Mouse (Mus musculus) induced T-regulatory cell, adult 2 months (primary cell): ENCODE measurements around the gene Fgf18.

Source experiments
- DNase-seq: peaks from one replicate; pipeline ENCODE4 v3.0.0-alpha.2; 2012; ENCODE audit warnings: low read depth

Fgf18 gene

GRCm38 (mm10) chr11:33150364-33150763 lies 3.2 kb upstream of the Fgf18 start:
- DNase-seq, result no peak

DNA sequence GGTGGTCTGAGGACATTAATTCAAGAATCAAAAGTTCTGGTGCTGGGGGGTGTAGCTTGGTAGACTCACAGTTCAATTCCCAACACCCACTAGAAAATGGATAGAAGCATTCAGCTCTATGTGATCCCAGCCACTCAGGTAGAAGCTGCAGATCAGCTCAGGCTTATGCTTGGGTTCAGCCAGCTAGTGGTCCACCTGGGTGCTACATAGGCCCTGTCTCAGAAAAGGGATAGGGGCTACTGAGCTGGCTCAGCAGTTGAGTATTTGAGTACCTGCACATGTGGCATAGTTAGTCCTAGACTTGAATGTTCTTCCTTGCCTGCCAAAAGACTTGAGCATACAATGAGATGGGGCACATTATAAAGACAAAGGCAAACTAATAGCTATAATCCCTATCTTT lies 2.3 kb upstream of the Fgf18 start:
- no peak for DNase-seq

- DNase-seq, result no peak
Measured at GRCm38 (mm10) chr11:33149088-33149436, 1.9 kb upstream of the Fgf18 start.

- DNase-seq, result peak; percentile 87
Measured at GRCm38 (mm10) chr11:33148338-33149087, 1.3 kb upstream of the Fgf18 start.

DNA sequence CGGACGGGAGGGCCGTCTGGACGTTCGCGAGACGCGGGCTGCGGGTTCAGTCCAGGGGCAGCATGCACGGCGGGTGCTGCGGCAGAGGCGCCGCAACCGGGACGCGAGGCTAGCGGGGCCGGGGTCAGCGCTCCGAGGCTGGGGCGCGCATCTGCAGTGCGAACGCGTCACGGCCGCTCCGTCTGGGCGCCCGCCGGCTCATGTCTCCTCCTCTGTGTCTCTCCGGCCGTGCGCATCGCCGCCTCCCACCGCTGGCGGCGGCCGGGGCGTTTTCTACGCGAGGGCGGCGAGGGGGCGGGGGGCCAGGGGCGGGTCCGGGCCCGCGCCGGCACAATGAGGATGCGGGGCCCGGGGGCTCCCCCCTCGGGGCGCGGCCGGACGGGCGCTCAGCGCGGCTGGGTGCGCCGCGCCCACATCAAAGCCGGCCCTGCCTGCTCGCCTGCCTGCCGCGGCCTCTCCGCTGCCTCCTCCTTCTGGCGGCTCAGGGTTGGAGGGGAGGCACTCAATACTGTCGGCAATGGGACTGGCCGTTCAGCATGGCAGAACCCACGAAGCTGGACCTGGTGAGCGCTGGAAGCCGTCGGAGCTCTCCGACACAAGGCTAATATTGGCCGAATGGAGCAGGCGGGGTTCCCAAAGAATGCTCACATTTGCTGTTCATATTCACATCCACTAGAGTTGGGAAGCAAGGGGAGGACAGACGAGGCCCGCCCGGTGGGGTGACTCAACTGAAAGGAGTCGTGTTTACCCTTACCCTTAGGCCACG lies 555 bp upstream of the Fgf18 start:
- DNase-seq, result peak; percentile 73

DNA sequence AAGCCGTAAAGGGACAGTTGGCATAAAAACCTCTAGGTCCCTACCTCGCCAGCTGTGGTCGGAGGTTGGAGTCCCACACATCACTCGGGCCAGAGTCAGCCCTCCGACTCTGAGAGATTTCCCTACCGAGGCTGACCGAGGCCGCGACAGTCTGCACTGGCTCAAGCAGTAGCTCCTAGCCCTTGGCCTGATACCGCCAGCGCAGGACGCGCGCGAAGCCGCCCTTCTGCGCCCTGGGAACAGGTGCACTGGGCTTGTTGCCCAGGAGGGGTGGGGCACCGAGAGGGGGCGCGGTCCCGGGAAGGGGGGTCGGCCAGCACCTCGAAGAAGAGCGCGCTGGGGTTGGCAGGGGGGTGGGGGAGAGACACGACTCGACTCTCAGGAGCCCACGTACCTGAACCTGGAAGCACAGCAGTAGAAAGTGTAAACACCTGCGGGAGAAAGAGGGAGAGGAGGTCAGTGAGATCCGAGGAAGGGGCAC lies 509 bp downstream of the Fgf18 start:
- DNase-seq, result peak; percentile 35

DNA sequence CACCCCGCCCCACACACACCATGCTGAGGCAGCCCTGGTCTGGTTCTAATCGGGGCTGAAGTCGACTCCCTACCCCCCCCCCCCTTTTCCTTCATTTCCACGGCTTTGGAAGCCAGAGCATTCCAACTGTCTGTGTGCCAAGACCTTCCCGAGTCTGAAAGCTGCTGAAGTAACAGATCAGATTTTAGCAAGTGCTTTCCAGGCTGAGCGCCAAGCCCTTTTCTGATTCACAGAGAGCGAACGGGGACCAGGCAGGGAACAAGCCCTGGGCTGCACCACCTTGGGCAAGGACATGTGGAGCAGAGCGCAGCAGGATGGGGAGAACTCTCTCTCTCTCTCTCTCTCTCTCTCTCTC lies 1.1 kb downstream of the Fgf18 start:
- no peak for DNase-seq

DNA sequence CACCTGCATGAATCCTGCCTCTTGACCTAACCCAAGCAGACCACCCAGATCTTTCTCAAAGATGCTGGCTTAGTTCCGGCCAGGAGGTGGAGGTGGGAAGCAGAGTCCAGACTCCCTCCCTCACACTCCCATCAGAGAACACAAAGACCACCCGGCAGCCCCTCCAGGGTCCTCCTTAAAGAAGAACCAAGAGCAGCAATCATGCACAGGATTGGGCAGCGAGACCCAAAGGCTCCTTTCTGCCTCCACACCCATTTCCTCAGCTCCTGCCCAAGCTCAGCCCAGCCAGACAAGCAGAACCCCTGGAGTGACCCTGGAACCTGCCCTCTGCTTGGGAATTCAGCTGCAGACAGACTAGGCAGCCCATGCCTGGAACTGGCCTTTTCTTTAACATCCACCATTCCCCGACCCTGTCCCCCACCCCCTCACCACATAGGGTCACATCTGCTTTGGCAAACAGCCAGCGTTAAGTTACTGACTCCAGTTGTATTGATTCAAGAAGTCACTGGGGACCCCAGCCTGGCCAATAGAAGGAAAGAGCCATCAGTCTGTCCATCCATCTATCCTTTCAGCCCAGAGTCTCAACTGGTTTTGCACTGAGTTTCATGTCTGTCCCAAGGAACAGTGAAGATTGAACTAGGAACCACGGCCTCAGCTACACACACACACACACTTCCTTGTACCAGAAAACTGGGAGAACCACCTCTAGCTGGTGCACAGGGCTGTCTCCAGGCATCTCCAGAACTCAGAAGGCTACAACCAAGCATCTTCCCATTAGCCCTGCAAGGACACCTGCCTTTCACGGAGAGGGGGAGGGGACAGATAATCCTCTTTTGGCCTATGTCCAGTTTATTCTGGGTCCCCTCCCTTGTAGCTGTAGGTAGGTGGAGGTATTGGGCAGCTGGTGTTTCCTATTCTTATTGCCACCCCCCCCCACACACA lies 1.7 kb downstream of the Fgf18 start:
- DNase-seq, result no peak

- DNase-seq, result no peak
Measured at GRCm38 (mm10) chr11:33143906-33144305, 3.3 kb downstream of the Fgf18 start.

GRCm38 (mm10) chr11:33142801-33143200 lies 4.4 kb downstream of the Fgf18 start:
- no peak for DNase-seq

- no peak for DNase-seq
Measured at GRCm38 (mm10) chr11:33140111-33140460, 7.1 kb downstream of the Fgf18 start.

GRCm38 (mm10) chr11:33139458-33140110 lies 7.6 kb downstream of the Fgf18 start:
- no peak for DNase-seq

- no peak for DNase-seq
Measured at GRCm38 (mm10) chr11:33138686-33139085, 8.5 kb downstream of the Fgf18 start.

- DNase-seq, result no peak
Measured at GRCm38 (mm10) chr11:33134391-33134986, 12.7 kb downstream of the Fgf18 start.

DNA sequence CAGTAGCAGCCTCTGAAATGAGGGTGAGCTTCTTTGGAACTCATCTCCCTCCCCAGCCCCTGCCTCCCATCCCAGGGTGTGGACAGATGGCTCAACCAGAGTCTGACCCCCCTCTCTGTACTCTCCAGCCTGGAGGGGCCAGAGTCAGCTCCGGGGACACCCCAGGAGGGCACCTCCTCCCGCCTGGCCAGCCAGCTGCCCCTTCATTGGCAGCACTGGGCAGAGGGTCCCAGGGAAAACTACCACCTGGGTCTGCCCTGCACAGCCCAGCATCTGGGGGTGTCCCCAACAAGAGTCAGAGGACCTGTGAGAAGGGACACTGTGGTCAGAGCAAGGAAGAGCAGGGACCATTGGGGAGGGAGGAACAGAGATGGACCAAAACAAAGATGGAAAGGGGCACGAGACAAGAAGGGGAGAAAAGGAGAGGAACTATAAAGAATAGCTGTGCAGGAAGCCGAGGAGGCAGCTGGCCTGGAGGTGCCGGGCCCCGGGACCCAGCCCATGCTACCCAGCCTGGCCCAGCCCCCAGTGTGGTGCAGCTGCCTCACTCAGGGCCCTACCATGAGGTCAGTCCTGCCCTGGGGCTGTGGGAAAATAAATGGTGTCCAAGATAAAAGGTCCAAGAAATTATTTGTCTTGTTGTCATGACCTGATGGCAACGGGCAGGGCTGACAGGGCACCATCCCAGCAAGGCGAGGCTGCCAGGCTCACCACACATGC lies 14.4 kb downstream of the Fgf18 start:
- DNase-seq, result no peak

- no peak for DNase-seq
Measured at GRCm38 (mm10) chr11:33127058-33127457, 20.1 kb downstream of the Fgf18 start.

DNA sequence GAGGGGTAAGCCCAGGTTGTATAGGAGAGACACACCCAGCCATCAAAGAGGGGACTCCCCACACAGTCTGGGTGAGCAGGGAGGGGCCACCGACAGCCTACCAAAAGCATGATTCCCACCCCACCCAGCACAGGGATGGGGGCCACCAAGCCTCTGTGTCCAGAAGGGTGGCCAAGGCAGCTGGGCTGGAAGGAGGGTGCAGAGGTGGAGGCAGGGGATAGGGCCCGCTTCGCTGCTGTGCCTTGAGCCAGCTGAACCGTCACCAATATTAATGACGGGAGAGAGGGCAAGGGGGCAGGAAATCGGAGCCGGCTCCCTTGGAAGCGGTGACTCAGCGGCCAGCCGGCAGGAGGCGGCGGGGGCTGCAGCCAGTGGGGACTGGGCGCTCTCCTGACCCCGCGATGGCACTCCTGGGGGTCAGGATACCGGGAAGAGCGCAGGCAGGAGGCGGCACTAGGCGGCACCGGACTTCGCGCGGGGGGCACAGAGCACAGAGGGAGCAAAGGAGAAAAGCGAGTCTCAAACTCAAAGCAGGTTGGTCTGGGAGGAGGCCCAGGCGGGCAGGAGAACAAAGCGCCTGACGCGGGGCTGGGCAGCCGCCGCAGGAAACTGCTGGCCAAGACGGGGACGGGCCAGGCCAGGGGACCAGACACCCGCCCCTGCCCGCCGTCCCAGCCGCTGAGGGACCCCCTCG lies 24.5 kb downstream of the Fgf18 start:
- no peak for DNase-seq

DNA sequence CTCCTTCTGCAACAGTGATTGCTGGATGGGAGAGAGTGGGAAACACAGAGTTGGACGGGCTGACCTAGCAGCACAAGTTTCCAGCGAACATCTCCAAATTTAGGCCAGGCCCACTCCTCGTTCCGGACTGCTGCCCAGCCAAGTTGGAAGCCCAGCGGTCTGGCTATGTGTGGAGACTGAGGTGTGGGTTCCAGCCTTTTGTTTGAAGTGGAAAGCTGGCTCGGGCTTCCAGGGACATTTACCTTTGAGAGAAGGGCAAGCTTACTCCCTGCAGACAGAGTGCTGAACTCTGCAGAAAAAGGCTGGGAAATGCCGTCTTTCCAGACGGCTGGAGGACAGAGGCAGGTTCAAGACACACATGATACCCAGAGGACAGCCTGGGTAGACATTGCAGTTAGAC lies 27.6 kb downstream of the Fgf18 start:
- DNase-seq, result no peak

GRCm38 (mm10) chr11:33119116-33119515 lies 28.1 kb downstream of the Fgf18 start:
- DNase-seq, result no peak

DNA sequence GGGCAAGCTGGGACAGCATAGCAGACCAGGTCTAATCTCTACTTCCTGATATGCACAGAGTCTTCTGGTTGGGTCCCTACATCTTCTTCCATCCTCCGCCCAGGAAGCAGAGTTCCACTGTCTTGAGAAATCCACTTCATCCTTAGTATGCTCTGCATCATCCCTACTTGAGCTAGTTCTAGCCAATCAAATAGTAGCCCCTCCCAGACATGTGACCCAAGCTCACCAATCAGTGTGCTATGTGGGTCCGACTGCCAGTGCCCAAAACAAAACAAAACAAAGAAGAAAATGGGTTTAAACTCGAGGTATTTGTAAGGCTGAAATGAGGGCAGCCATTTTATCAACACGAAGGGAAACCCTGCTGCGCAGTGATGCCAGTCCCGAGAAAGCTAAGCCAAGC lies 28.7 kb downstream of the Fgf18 start:
- no peak for DNase-seq
